Comparison of ENCODE assay signal across 9 mouse cellular contexts in the genomic region with DNA sequence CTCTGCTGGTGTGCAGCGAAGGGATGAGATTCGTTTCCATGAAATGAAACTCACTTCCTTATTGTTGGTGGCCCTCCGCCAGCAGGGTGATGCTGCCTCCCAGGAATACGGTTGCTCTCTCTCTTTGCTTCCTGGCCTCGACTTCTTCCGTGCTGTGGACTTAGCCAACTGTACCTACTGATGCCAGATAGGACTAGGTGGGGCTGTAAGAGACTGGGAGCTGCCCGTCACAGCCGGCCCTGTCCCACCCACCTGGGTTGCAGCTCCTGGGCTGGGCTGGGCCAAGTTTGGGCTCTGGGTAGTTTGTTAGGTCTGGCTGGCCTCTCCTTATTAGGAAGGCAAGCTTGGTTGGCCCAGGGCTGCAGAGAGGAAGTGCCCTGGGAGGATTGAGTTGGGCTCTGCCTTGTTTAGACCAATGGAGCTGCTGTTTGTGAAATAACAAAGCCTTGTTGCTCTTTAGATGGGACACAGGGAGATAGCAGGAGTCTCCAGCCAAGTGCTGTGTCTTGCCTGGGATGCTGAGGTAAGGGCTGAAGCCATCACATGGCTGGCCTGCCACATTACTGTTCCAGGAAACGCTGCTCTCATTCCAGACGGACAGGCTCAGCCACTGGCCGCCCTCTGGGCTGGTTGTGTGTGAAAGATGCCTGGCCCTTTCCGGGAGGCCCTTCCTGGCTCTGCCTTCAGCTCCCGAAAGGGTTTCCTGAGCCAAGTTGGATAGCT. TPM values are rescaled to one million over a fixed set of nuclear protein-coding genes. Genes with fewer than 3 reads are reported as not detected.
DNase-seq lines count a peak whose midpoint lies in the region; ATAC-seq lines count a peak whose summit lies in the region.
"Had no signal": no experiment of that assay in that cellular context is flagged by ENCODE, and none has a peak within 500 bp of the region (broad histone marks: within the 10 kb centered on the region; RNA-seq: fewer than 3 reads in every experiment).

No protein-coding gene starts in this region.

- H3K9ac ChIP-seq in forebrain, embryonic 12.5 days = no peak overlapping the region

- peaks cover 32% of the 10 kb centered on the region for H3K4me1 ChIP-seq in forebrain, embryonic 12.5 days

- DNase-seq in right cerebral cortex, postnatal 25 days = peak; percentile 24
- DNase-seq in right cerebral cortex, postnatal 4 days = no peak
- peak; percentile 86 for DNase-seq in heart, postnatal 25 days (ENCODE audit: low spot score)
- peak; percentile 66 to 78 for DNase-seq in kidney, postnatal 4 days
- DNase-seq in urinary bladder, postnatal 36 days (ENCODE audit: low spot score in 2 of 2) = peak; percentile 69 to 82
- DNase-seq in layer of hippocampus, postnatal 25 days (ENCODE audit: extremely low spot score in 1 of 2, low spot score in 1 of 2) = no peak

- no peaks in the 10 kb centered on the region for H3K9me3 ChIP-seq in forebrain, embryonic 12.5 days

- WGBS in forebrain, embryonic 12.5 days = 84% methylated on average over 13 of the region's 13 CpGs

- no peaks in the 10 kb centered on the region for H3K27me3 ChIP-seq in forebrain, embryonic 12.5 days

- no peak overlapping the region for H3K4me3 ChIP-seq in forebrain, embryonic 12.5 days (replicated peaks)

- intact Hi-C loops in heart, postnatal 25 days (cut with DNase I) = loop anchor here (2.0 kb wide), 2 partner anchors 14 to 22 kb away; no protein-coding TSS in a partner anchor

- H3K36me3 ChIP-seq in forebrain, embryonic 12.5 days (replicated peaks) = peaks cover 16% of the 10 kb centered on the region

- H3K27ac ChIP-seq in forebrain, embryonic 12.5 days = peak overlapping the region; percentile 33; the same call in 1 of the 2 replicates
- H3K27ac ChIP-seq: macrophage had no signal

- no peak overlapping the region for H3K4me2 ChIP-seq in forebrain, embryonic 12.5 days

- ATAC-seq in forebrain, embryonic 12.5 days (ENCODE audit: low FRiP score) = no peak
- ATAC-seq in megakaryocyte progenitor cell, adult 5-6 weeks (replicated peaks; ENCODE audit: poor library complexity) = peak; percentile 63

RNA-seq across cellular contexts. Expression of a gene that starts 23.5 kb away (rescaled TPM):
- 5.2 and 5.9 TPM in 2 replicates for polyA plus RNA-seq in forebrain, embryonic 12.5 days (2016; fragmentation: Nextera tagmentation; extraction: Ambion mirVana)
- 10 to 100 TPM; 16.2 TPM for total RNA-seq in heart, postnatal 25 days (2021)
- total RNA-seq in megakaryocyte progenitor cell, adult 5-6 weeks (2015) = 14.1 and 18.1 TPM in 2 replicates
- total RNA-seq in megakaryocyte progenitor cell, adult 5-6 weeks (2017) = 8.4 and 8.5 TPM in 2 replicates
- 10 to 100 TPM; 40.6 to 45.7 TPM for total RNA-seq in layer of hippocampus, postnatal 25 days (2021)

RNA-seq across cellular contexts. Expression of a gene that starts 39.0 kb away (rescaled TPM):
- 12.7 and 15.2 TPM in 2 replicates for polyA plus RNA-seq in forebrain, embryonic 12.5 days (2016; fragmentation: Nextera tagmentation; extraction: Ambion mirVana)
- 1 to 10 TPM; 5.5 to 6.2 TPM for total RNA-seq in heart, postnatal 25 days (2021)
- total RNA-seq in megakaryocyte progenitor cell, adult 5-6 weeks (2015) = 5.6 and 6.8 TPM in 2 replicates
- total RNA-seq in megakaryocyte progenitor cell, adult 5-6 weeks (2017) = 4.7 and 8.0 TPM in 2 replicates
- total RNA-seq in layer of hippocampus, postnatal 25 days (2021) = 10 to 100 TPM; 18.6 to 24.1 TPM

Comparison
In these comparisons a context has a peak if more than half of its experiments do, and no peak if none do; other contexts are left out.
1. DNase-seq: peak in right cerebral cortex, postnatal 25 days (single experiment), heart, postnatal 25 days (single experiment), kidney, postnatal 4 days (2 of 2) and urinary bladder, postnatal 36 days (2 of 2); none in right cerebral cortex, postnatal 4 days (single experiment) and layer of hippocampus, postnatal 25 days (0 of 2).